Mouse (Mus musculus): Measurements from ENCODE around the gene AC131692.1. TPM values are rescaled to one million over a fixed set of nuclear protein-coding genes. Genes with fewer than 3 reads are reported as not detected.

Gene AC131692.1
- polyA plus RNA-seq, 1 experiment from 2014 or later = 0.22 TPM

DNA sequence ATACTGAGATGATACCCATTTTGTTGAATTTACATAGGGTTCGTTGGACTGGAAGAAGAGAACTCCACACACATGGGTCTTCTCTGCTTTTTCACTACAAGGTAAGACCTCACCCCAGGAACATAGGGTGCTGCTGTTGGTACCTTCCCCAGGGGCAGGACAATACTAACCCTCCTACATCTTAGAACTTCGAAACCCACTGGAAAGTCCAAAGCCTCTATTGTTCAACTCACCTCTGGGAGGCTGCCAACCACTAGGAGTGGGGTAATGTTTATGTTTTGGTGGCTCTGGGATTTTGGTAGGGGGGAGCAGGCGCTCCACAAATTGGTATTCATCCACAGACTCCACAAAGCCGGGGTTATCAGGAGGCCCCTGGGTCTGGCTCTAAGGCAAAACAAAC, 37.5 kb upstream of the AC131692.1 start:
- Histone ChIP-seq H3K36me3 (ENCODE audit: control insufficient read depth, insufficient read depth, low read length) (peaks cover 64% of the 10 kb centered on the region), H3K27me3 (replicated peaks; ENCODE audit: control insufficient read depth, insufficient read depth, low read length) (no peaks in the 10 kb centered on the region), H3K4me3 (ENCODE audit: low read depth, low read length) (peak overlapping the region; percentile 92), H3K4me1 (replicated peaks; ENCODE audit: control insufficient read depth, insufficient read depth, low read length) (peaks cover 16% of the 10 kb centered on the region), H3K9me3 (ENCODE audit: control insufficient read depth, low read length) (no peaks in the 10 kb centered on the region), H3K9ac (ENCODE audit: low read length) (peak overlapping the region; percentile 71), H3K4me2 (ENCODE audit: low read length) (peak overlapping the region; percentile 89), H3K27ac (ENCODE audit: low read depth) (no peak overlapping the region)
- no peak for DNase-seq (ENCODE audit: low spot score)
- 58% methylated on average over 4 of the region's 4 CpGs for WGBS
- no peak for ATAC-seq (replicated peaks; ENCODE audit: low FRiP score, low TSS enrichment, low read depth)

DNA sequence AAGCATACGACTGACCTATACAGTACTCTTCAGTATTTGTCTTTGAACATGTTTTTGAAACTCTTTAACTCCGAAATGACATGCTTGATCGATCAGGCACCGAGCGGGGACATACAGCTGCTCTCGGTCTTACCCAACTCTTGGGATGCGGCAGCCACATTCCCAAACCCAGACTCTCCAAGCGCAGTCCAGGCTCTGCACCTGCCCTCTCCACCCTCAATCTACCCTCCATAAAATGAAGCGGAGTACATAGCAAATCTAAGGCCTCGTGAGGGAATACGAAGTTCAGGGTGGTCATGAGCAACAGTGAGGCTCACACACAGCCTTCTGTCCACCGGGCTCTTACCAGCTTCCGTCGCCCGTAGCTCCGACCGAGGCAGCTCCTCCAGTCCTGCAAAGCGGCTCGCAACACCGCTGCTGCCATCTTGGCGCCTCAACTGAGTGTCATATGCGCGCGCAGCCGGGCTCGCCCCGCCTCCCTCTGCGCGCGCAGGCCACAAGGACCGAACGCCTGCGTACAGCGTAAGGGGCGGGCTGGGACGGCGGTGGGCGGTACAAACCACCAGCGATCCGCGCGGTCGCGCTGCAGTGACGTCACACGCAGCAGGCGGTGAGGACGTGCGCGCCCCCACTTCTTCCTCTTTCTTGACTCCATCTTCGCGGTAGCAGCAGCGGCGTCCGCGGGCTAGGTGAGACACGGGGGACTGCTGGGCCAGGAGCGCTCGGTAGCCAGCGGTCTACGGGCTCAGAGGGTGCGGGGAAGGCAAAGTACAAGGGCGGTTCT, 36.7 kb upstream of the AC131692.1 start, which contains the start of the genes Mrpl49 and Fau:
Gene Mrpl49, minus strand, starts transcription at position 473 of the 784 bp plus-strand sequence.
Gene Fau, plus strand, starts transcription at position 532 of the 784 bp plus-strand sequence.
- Histone ChIP-seq H3K36me3 (ENCODE audit: control insufficient read depth, insufficient read depth, low read length) (peaks cover 56% of the 10 kb centered on the region), H3K9ac (ENCODE audit: low read length) (peak within 1 kb of the TSS; percentile 90), H3K9me3 (ENCODE audit: control insufficient read depth, low read length) (no peaks in the 10 kb centered on the region), H3K4me3 (ENCODE audit: low read depth, low read length) (peak within 1 kb of the TSS; percentile 92), H3K27ac (ENCODE audit: low read depth) (peak within 1 kb of the TSS; percentile 74), H3K27me3 (replicated peaks; ENCODE audit: control insufficient read depth, insufficient read depth, low read length) (no peaks in the 10 kb centered on the region), H3K4me1 (replicated peaks; ENCODE audit: control insufficient read depth, insufficient read depth, low read length) (peaks cover 24% of the 10 kb centered on the region), H3K4me2 (ENCODE audit: low read length) (peak within 1 kb of the TSS; percentile 94)
- under 1% methylated on average over 63 of the region's 63 CpGs for WGBS
- ATAC-seq (replicated peaks; ENCODE audit: low FRiP score, low TSS enrichment, low read depth) = peak; percentile 80
- peak; percentile 97 for DNase-seq (ENCODE audit: low spot score)

DNA sequence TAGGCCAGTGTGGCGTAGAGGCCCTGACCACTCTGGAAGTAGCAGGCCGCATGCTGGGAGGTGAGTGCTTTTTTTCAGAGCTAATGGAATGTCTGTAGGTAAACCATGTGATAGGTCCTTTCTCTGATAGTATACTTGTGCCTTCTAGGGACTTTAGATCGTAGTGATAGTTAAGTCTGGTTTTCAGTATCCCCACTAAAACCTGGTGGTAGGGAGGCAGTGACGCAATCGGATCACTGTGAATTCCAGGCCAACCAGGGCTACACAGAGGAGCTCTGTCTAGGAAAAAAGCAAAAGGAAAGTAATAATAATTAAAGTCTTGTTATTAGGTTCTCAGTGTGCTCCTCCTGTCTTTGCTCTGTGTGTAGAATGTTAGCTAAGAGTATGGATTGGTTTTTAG, 35.7 kb upstream of the AC131692.1 start:
- DNase-seq (ENCODE audit: low spot score) (no peak), ATAC-seq (replicated peaks; ENCODE audit: low FRiP score, low TSS enrichment, low read depth) (no peak)
- peak overlapping the region; percentile 92 for H3K4me3 ChIP-seq (ENCODE audit: low read depth, low read length)
- no peaks in the 10 kb centered on the region for H3K9me3 ChIP-seq (ENCODE audit: control insufficient read depth, low read length)
- H3K27ac ChIP-seq (ENCODE audit: low read depth) = peak overlapping the region; percentile 74
- peaks cover 28% of the 10 kb centered on the region for H3K4me1 ChIP-seq (replicated peaks; ENCODE audit: control insufficient read depth, insufficient read depth, low read length)
- H3K9ac ChIP-seq (ENCODE audit: low read length) = peak overlapping the region; percentile 90
- peak overlapping the region; percentile 94 for H3K4me2 ChIP-seq (ENCODE audit: low read length)
- peaks cover 46% of the 10 kb centered on the region for H3K36me3 ChIP-seq (ENCODE audit: control insufficient read depth, insufficient read depth, low read length)
- H3K27me3 ChIP-seq (replicated peaks; ENCODE audit: control insufficient read depth, insufficient read depth, low read length) = no peaks in the 10 kb centered on the region
- WGBS = 28% methylated on average over 5 of the region's 5 CpGs

DNA sequence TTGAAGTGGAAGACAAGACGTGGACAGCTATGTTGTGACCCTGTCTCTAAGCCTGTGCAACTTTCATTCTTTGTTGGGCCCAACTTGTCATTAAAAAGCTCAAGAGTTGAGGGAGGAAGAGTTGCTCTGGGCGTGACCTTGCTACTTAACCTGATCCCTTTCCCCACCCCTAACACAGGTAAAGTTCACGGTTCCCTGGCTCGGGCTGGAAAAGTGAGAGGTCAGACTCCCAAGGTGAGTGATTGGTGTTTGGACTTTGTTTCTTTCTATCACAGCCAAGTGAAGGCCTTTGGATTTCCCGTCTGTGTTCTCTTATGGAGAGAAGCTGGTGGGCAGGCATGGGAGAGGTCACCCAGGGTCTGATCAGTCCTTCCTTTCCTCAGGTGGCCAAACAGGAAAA, 35.3 kb upstream of the AC131692.1 start:
- Histone ChIP-seq H3K4me1 (replicated peaks; ENCODE audit: control insufficient read depth, insufficient read depth, low read length) (peaks cover 28% of the 10 kb centered on the region), H3K27ac (ENCODE audit: low read depth) (no peak overlapping the region), H3K4me2 (ENCODE audit: low read length) (peak overlapping the region; percentile 94), H3K27me3 (replicated peaks; ENCODE audit: control insufficient read depth, insufficient read depth, low read length) (no peaks in the 10 kb centered on the region), H3K9ac (ENCODE audit: low read length) (peak overlapping the region; percentile 90), H3K9me3 (ENCODE audit: control insufficient read depth, low read length) (no peaks in the 10 kb centered on the region), H3K36me3 (ENCODE audit: control insufficient read depth, insufficient read depth, low read length) (peaks cover 41% of the 10 kb centered on the region), H3K4me3 (ENCODE audit: low read depth, low read length) (peak overlapping the region; percentile 92)
- DNase-seq (ENCODE audit: low spot score) (no peak), ATAC-seq (replicated peaks; ENCODE audit: low FRiP score, low TSS enrichment, low read depth) (no peak)
- 80% methylated on average over 5 of the region's 5 CpGs for WGBS

DNA sequence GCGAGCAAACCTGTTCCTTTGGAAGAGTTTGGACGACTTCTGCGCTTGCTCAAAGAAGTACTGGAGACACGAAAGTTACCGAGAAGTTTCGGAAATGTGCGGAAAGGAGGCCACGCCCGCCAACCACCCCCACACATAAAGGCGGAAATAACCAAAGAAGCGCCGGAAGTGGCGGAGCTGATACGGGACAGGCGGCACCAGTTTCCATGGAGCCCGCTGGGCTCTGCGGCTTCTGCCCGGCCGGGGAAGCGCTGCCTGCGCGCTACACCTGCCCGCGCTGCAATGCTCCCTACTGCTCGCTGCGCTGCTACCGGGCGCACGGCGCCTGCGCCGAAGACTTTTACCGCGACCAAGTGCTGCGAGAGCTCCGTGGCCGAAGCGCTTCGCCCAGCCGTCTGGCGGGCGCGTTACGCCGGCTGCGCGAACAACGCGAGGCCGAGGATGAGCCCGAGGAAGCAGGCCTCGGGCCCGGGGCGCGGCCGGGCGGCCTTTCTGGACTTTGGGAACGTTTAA, 33.1 kb upstream of the AC131692.1 start, which contains the start of gene Znhit2:
Gene Znhit2, plus strand, starts transcription at position 172 of the 513 bp plus-strand sequence.
- under 1% methylated on average over 54 of the region's 58 CpGs for WGBS
- Histone ChIP-seq H3K27me3 (replicated peaks; ENCODE audit: control insufficient read depth, insufficient read depth, low read length) (no peaks in the 10 kb centered on the region), H3K4me1 (replicated peaks; ENCODE audit: control insufficient read depth, insufficient read depth, low read length) (peaks cover 27% of the 10 kb centered on the region), H3K9ac (ENCODE audit: low read length) (peak within 1 kb of the TSS; percentile 81), H3K4me2 (ENCODE audit: low read length) (peak within 1 kb of the TSS; percentile 99), H3K4me3 (ENCODE audit: low read depth, low read length) (peak within 1 kb of the TSS; percentile 68), H3K36me3 (ENCODE audit: control insufficient read depth, insufficient read depth, low read length) (peaks cover 20% of the 10 kb centered on the region), H3K9me3 (ENCODE audit: control insufficient read depth, low read length) (no peaks in the 10 kb centered on the region), H3K27ac (ENCODE audit: low read depth) (peak within 1 kb of the TSS; percentile 81)
- DNase-seq (ENCODE audit: low spot score) = peak; percentile 92
- ATAC-seq (replicated peaks; ENCODE audit: low FRiP score, low TSS enrichment, low read depth) = peak; percentile 53

DNA sequence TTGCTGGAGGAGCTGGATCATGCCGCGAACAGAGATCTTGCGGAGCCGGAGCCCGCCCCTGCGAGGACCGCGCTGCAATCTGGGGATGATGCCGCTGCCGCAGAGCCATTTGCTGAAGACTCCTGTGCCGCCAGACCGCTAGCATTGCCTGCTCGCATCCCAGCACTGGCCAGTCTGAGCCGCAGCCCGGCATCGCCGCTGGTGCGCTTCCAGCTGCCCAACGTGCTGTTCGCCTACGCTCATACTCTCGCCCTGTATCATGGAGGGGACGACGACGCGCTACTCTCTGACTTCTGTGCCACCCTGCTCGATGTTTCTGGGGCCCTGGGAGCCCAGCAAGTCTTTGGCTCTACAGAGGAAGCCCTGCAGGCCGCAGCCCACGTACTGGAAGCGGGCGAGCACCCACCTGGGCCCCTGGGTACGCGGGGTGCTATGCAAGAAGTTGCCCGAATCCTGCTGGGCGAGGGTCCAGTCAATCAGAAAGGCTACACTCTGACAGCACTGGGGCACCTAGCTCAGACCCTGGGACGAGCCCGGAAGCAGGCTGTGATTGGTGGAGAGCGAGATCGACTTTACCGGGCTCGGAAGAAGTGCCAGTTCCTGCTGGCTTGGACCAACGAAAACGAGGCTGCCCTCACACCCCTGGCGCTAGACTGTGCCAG, 32.4 kb upstream of the AC131692.1 start:
- H3K4me2 ChIP-seq (ENCODE audit: low read length) = peak overlapping the region; percentile 99
- peaks cover 15% of the 10 kb centered on the region for H3K36me3 ChIP-seq (ENCODE audit: control insufficient read depth, insufficient read depth, low read length)
- H3K9me3 ChIP-seq (ENCODE audit: control insufficient read depth, low read length) = no peaks in the 10 kb centered on the region
- DNase-seq (ENCODE audit: low spot score) (peak; percentile 74), ATAC-seq (replicated peaks; ENCODE audit: low FRiP score, low TSS enrichment, low read depth) (no peak)
- peak overlapping the region; percentile 81 for H3K9ac ChIP-seq (ENCODE audit: low read length)
- H3K4me3 ChIP-seq (ENCODE audit: low read depth, low read length) = peak overlapping the region; percentile 68
- WGBS = 2% methylated on average over 44 of the region's 44 CpGs
- H3K27ac ChIP-seq (ENCODE audit: low read depth) = peak overlapping the region; percentile 81
- H3K27me3 ChIP-seq (replicated peaks; ENCODE audit: control insufficient read depth, insufficient read depth, low read length) = no peaks in the 10 kb centered on the region
- peaks cover 26% of the 10 kb centered on the region for H3K4me1 ChIP-seq (replicated peaks; ENCODE audit: control insufficient read depth, insufficient read depth, low read length)

DNA sequence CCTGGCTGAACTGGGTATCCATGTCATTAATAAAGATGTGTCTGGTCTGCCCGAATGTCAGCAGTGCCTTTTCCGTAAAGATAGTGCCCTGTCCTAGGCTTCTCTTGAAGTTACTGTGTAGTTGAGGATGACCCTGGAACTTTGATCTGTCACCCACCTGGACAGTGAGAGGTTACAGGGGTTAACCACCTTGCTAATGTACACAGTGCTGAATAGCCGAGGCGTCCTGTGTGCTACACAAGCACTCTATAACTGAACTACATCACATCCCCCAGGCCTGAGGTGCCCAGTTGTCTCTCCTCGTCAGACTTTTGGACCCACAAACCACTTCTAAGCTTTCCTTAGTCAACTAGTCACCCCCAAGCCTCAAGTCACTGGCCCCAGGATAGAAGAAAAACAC, 31.8 kb upstream of the AC131692.1 start:
- ATAC-seq (replicated peaks; ENCODE audit: low FRiP score, low TSS enrichment, low read depth) = no peak
- Histone ChIP-seq H3K4me2 (ENCODE audit: low read length) (peak overlapping the region; percentile 99), H3K27ac (ENCODE audit: low read depth) (peak overlapping the region; percentile 81; the same call in 1 of the 2 replicates)

DNA sequence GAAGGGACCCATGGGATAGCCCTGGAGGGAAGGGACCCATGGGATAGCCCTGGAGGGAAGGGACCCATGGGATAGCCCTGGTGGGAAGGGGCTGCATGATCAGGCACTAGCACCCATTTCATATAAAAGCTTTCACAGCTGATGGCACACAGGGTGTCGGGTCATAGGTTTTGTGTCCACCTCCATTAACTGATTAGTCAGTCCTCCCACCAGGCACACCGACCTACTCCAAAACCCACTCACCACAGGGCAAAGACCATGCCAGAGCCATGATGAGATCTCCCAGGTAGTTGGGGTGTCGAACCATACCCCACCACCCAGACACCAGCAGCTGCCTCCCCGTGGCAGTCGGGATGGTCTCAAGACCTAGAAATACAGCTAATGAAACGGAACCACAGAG, 31.1 kb upstream of the AC131692.1 start:
- Histone ChIP-seq H3K9me3 (ENCODE audit: control insufficient read depth, low read length) (no peaks in the 10 kb centered on the region), H3K4me1 (replicated peaks; ENCODE audit: control insufficient read depth, insufficient read depth, low read length) (peaks cover 29% of the 10 kb centered on the region), H3K27me3 (replicated peaks; ENCODE audit: control insufficient read depth, insufficient read depth, low read length) (no peaks in the 10 kb centered on the region), H3K36me3 (ENCODE audit: control insufficient read depth, insufficient read depth, low read length) (peaks cover 15% of the 10 kb centered on the region), H3K4me3 (ENCODE audit: low read depth, low read length) (no peak overlapping the region), H3K9ac (ENCODE audit: low read length) (no peak overlapping the region), H3K4me2 (ENCODE audit: low read length) (no peak overlapping the region), H3K27ac (ENCODE audit: low read depth) (no peak overlapping the region)
- DNase-seq (ENCODE audit: low spot score) (no peak), ATAC-seq (replicated peaks; ENCODE audit: low FRiP score, low TSS enrichment, low read depth) (no peak)
- WGBS = 95% methylated on average over 6 of the region's 6 CpGs

More for the DNA sequence above, 31.8 kb upstream of the AC131692.1 start:
- peak overlapping the region; percentile 81 for H3K9ac ChIP-seq (ENCODE audit: low read length)
- no peaks in the 10 kb centered on the region for H3K9me3 ChIP-seq (ENCODE audit: control insufficient read depth, low read length)
- peak overlapping the region; percentile 68 for H3K4me3 ChIP-seq (ENCODE audit: low read depth, low read length)
- H3K27me3 ChIP-seq (replicated peaks; ENCODE audit: control insufficient read depth, insufficient read depth, low read length) = no peaks in the 10 kb centered on the region
- H3K4me1 ChIP-seq (replicated peaks; ENCODE audit: control insufficient read depth, insufficient read depth, low read length) = peaks cover 29% of the 10 kb centered on the region
- WGBS = 47% methylated on average over 5 of the region's 5 CpGs
- H3K36me3 ChIP-seq (ENCODE audit: control insufficient read depth, insufficient read depth, low read length) = peaks cover 15% of the 10 kb centered on the region
- no peak for DNase-seq (ENCODE audit: low spot score)
